Mouse (Mus musculus): Measurements from ENCODE around the gene Vwa2. TPM values are rescaled to one million over a fixed set of nuclear protein-coding genes. Genes with fewer than 3 reads are reported as not detected.

Vwa2 gene
- polyA plus RNA-seq, 1 experiment from 2014 or later = 0.63 TPM

DNA sequence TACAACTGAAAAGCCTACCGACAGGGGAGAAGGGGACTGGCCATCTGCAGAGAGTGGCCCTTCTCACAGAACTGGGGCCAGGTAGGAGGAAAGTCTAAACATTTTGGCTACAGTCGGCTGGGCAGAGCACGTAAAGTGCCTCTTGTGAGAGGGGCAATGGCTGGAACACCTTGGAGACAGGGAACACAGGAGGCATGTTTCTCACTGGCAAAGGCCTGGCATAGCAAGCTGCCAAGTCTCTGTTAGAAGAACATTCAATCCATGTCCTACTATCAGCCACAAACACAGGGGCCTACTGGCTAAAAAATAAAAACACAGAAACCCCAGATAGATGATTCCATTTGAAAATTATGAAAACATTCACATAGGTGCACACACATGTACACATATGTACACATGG, 72.7 kb downstream of the Vwa2 start:
- Histone ChIP-seq H3K9ac (ENCODE audit: low read depth, low read length) (no peak overlapping the region), H3K4me1 (replicated peaks; ENCODE audit: control insufficient read depth, insufficient read depth, low read length) (no peaks in the 10 kb centered on the region), H3K27me3 (ENCODE audit: control insufficient read depth, insufficient read depth, low read length) (no peaks in the 10 kb centered on the region), H3K4me3 (ENCODE audit: low read depth, low read length) (no peak overlapping the region), H3K9me3 (ENCODE audit: control insufficient read depth, low read length) (no peaks in the 10 kb centered on the region), H3K27ac (ENCODE audit: low read depth, low read length) (no peak overlapping the region), H3K36me3 (ENCODE audit: control insufficient read depth, insufficient read depth, low read length) (no peaks in the 10 kb centered on the region), H3K4me2 (replicated peaks; ENCODE audit: low read depth, low read length) (no peak overlapping the region)
- WGBS = 97% methylated on average over 3 of the region's 3 CpGs
- ATAC-seq (ENCODE audit: low FRiP score) (no peak), DNase-seq (ENCODE audit: low spot score) (no peak)

DNA sequence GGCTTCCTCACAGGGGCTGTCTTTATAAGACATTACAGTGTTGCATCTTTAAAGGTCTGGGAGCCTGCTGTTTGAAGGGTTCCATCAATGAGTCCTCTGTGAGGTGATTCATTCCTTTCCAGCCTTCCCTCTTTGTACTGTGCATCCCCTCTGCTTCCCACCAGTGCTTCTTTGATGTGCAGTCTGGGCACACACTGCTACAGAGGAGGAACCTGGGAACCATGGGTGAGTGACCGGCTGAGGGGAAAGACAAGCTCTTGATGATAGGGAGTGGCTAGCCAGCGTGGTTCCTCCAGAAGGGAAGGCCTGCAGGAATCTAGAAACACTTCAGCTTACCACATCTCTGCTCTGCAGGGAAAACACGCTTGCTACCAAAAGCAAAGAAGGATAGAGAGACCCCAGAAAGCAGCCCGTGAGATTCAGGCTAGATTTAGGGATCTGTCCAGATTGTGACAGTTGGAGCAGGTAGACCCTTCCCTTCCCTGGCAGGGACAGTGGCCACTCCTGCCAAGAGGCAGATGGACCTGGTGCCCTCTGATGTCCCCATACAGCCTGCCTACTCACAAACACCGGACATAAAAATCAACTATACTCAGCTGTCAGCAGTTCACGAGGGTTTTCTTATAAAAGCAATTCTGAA, 74.0 kb downstream of the Vwa2 start:
- Histone ChIP-seq H3K36me3 (ENCODE audit: control insufficient read depth, insufficient read depth, low read length) (no peaks in the 10 kb centered on the region), H3K4me2 (replicated peaks; ENCODE audit: low read depth, low read length) (no peak overlapping the region), H3K27ac (ENCODE audit: low read depth, low read length) (no peak overlapping the region), H3K9me3 (ENCODE audit: control insufficient read depth, low read length) (no peaks in the 10 kb centered on the region), H3K4me3 (ENCODE audit: low read depth, low read length) (no peak overlapping the region), H3K4me1 (replicated peaks; ENCODE audit: control insufficient read depth, insufficient read depth, low read length) (no peaks in the 10 kb centered on the region), H3K27me3 (ENCODE audit: control insufficient read depth, insufficient read depth, low read length) (no peaks in the 10 kb centered on the region), H3K9ac (ENCODE audit: low read depth, low read length) (no peak overlapping the region)
- ATAC-seq (ENCODE audit: low FRiP score) (no peak), DNase-seq (ENCODE audit: low spot score) (no peak)
- 73% methylated on average over 6 of the region's 6 CpGs for WGBS

DNA sequence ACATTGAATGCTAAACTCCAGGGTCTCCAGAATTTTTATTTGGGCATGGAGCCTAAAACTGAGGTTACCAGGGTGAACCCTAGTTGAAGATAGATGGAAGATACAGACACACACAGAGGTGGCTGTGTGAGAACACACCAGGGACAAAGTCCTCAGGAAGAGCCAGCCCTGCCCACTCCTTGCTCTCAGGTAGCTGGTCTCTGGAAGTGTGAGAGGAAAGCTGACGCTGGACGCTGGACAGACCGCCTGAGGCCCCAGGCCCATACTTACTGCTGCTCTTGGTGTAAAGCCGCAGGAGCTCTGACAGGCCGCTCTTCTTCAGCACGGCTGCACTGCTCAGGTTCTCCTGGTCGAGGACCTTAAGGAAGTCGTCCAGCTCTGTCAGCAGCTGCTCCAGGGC, 75.8 kb downstream of the Vwa2 start:
- WGBS = 85% methylated on average over 8 of the region's 8 CpGs
- H3K4me2 ChIP-seq (replicated peaks; ENCODE audit: low read depth, low read length) = no peak overlapping the region

DNA sequence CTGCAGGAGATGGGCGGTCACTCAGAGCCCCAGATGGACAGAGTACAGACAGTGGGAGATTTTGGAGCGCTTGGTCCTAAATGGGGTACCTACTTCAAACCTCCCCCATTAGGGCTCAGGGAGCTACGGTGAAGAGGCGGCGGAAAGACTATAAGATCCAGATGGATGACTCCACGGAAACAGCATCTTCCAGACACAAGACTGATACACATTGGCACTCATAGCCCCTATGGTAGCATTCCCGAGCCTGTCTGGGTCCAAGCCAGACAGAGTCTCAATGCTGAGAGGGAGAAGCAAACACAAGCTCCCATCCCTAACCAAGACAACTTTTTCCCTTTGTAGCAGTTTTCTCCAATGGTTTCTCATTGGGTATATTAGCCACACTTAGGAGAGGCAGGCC, 76.8 kb downstream of the Vwa2 start:
- ATAC-seq (ENCODE audit: low FRiP score) (no peak), DNase-seq (ENCODE audit: low spot score) (no peak)
- Histone ChIP-seq H3K4me2 (replicated peaks; ENCODE audit: low read depth, low read length) (no peak overlapping the region), H3K27me3 (ENCODE audit: control insufficient read depth, insufficient read depth, low read length) (no peaks in the 10 kb centered on the region), H3K36me3 (ENCODE audit: control insufficient read depth, insufficient read depth, low read length) (no peaks in the 10 kb centered on the region), H3K4me1 (replicated peaks; ENCODE audit: control insufficient read depth, insufficient read depth, low read length) (no peaks in the 10 kb centered on the region), H3K4me3 (ENCODE audit: low read depth, low read length) (no peak overlapping the region), H3K9ac (ENCODE audit: low read depth, low read length) (no peak overlapping the region), H3K9me3 (ENCODE audit: control insufficient read depth, low read length) (no peaks in the 10 kb centered on the region), H3K27ac (ENCODE audit: low read depth, low read length) (no peak overlapping the region)
- WGBS = 82% methylated on average over 7 of the region's 7 CpGs

More for the DNA sequence above, 75.8 kb downstream of the Vwa2 start:
- ATAC-seq (ENCODE audit: low FRiP score) (no peak), DNase-seq (ENCODE audit: low spot score) (no peak)
- Histone ChIP-seq H3K9me3 (ENCODE audit: control insufficient read depth, low read length) (no peaks in the 10 kb centered on the region), H3K4me1 (replicated peaks; ENCODE audit: control insufficient read depth, insufficient read depth, low read length) (no peaks in the 10 kb centered on the region), H3K9ac (ENCODE audit: low read depth, low read length) (no peak overlapping the region), H3K27ac (ENCODE audit: low read depth, low read length) (no peak overlapping the region), H3K4me3 (ENCODE audit: low read depth, low read length) (no peak overlapping the region), H3K36me3 (ENCODE audit: control insufficient read depth, insufficient read depth, low read length) (no peaks in the 10 kb centered on the region), H3K27me3 (ENCODE audit: control insufficient read depth, insufficient read depth, low read length) (no peaks in the 10 kb centered on the region)

DNA sequence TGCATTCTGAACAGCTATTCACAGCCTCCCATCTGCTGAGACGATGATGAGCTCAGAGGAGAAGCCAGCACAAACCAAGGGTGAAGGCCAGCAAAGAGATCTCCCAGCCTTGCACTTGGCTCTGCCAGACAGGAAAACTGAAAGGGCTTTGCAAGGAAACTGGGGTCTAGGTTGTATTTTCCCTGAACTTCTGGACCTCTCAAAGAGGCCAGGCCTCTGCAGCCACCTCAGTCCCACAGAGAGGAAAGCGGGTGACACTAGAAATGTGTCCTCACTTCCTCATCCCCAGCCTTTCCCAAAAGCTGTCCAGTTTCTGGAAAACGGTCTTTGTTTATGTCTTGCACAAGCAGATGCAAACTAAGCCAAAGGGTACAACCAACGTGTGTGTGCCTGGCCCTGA, 79.8 kb downstream of the Vwa2 start:
- no peak overlapping the region for H3K4me3 ChIP-seq (ENCODE audit: low read depth, low read length)
- H3K9ac ChIP-seq (ENCODE audit: low read depth, low read length) = no peak overlapping the region
- no peak overlapping the region for H3K27ac ChIP-seq (ENCODE audit: low read depth, low read length)
- no peaks in the 10 kb centered on the region for H3K27me3 ChIP-seq (ENCODE audit: control insufficient read depth, insufficient read depth, low read length)
- no peaks in the 10 kb centered on the region for H3K36me3 ChIP-seq (ENCODE audit: control insufficient read depth, insufficient read depth, low read length)
- H3K4me2 ChIP-seq (replicated peaks; ENCODE audit: low read depth, low read length) = no peak overlapping the region
- H3K4me1 ChIP-seq (replicated peaks; ENCODE audit: control insufficient read depth, insufficient read depth, low read length) = no peaks in the 10 kb centered on the region
- ATAC-seq (ENCODE audit: low FRiP score) (no peak), DNase-seq (ENCODE audit: low spot score) (no peak)
- no peaks in the 10 kb centered on the region for H3K9me3 ChIP-seq (ENCODE audit: control insufficient read depth, low read length)
- 84% methylated on average over 4 of the region's 4 CpGs for WGBS

DNA sequence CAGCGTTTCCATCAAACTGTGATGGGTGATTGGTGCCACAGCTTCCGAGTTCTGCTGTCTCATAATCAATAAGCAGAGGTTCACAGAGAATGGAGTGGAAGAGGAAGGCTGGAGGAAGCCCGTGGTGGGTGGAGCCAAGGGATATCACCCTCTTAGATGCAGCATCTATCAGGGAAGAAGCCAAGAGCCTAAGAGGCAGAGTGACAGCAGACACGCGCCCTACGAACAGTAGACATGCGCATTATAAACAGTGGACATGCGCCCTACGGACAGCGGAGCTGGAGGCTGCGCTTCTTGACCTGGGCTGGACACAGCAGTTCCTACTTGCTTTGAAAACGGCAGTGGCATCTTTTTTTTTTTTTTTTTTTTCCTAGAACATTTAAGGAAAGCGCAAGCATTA, 80.8 kb downstream of the Vwa2 start:
- ATAC-seq (ENCODE audit: low FRiP score) (no peak), DNase-seq (ENCODE audit: low spot score) (no peak)
- H3K4me3 ChIP-seq (ENCODE audit: low read depth, low read length) = no peak overlapping the region
- H3K27me3 ChIP-seq (ENCODE audit: control insufficient read depth, insufficient read depth, low read length) = no peaks in the 10 kb centered on the region
- H3K27ac ChIP-seq (ENCODE audit: low read depth, low read length) = no peak overlapping the region
- no peak overlapping the region for H3K4me2 ChIP-seq (replicated peaks; ENCODE audit: low read depth, low read length)
- WGBS = 89% methylated on average over 13 of the region's 13 CpGs
- no peaks in the 10 kb centered on the region for H3K4me1 ChIP-seq (replicated peaks; ENCODE audit: control insufficient read depth, insufficient read depth, low read length)
- no peak overlapping the region for H3K9ac ChIP-seq (ENCODE audit: low read depth, low read length)
- no peaks in the 10 kb centered on the region for H3K36me3 ChIP-seq (ENCODE audit: control insufficient read depth, insufficient read depth, low read length)
- H3K9me3 ChIP-seq (ENCODE audit: control insufficient read depth, low read length) = no peaks in the 10 kb centered on the region

DNA sequence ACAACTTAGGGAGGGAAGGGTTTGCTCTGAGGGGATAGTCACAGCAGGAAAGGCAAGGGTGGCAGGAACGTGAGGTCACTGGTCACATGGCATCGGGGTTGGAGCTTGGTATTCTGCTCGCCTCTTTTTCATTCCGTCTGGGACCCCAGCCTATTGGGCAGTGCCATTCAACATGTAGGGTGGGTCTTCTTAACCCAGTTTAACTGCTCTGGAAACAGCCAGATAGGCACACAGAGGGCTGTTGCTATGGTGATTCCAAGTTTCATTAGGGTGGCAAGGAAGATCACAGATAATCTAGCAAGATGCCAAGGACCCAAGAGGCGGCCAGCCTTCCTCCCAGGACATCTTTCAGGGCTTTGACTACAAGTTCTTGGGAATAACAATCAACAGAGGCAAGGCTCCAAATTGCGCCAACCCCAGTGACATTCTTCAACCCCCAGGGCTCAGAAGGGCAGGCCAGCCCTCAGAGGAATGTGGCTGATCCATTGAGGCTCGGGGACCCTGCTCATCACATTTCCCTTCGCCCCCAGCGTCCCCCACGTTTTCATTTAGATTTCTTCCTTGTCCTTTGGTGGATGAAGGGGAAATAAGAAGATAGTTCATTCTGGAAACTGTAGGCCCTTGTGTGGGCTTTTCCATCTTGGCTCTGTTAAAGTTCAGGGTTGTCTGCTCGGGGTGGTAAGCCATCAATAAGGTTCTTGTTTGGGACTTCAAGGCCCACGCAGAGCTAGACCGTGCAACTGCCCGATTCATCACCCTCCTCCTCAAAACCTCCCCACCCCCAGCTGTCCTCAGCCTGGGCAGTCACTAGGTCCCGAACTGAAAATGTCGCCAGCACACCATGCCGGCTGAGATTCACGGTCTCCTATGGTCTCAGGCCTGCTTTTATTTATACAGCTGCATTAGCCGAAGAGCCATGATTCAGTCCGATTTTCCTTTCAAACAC, 81.8 kb downstream of the Vwa2 start:
- no peak for ATAC-seq (ENCODE audit: low FRiP score)
- DNase-seq (ENCODE audit: low spot score) = no peak
- Histone ChIP-seq H3K4me2 (replicated peaks; ENCODE audit: low read depth, low read length) (no peak overlapping the region), H3K27me3 (ENCODE audit: control insufficient read depth, insufficient read depth, low read length) (no peaks in the 10 kb centered on the region), H3K27ac (ENCODE audit: low read depth, low read length) (no peak overlapping the region), H3K4me3 (ENCODE audit: low read depth, low read length) (no peak overlapping the region), H3K4me1 (replicated peaks; ENCODE audit: control insufficient read depth, insufficient read depth, low read length) (no peaks in the 10 kb centered on the region), H3K9ac (ENCODE audit: low read depth, low read length) (no peak overlapping the region), H3K36me3 (ENCODE audit: control insufficient read depth, insufficient read depth, low read length) (no peaks in the 10 kb centered on the region), H3K9me3 (ENCODE audit: control insufficient read depth, low read length) (no peaks in the 10 kb centered on the region)
- WGBS = 70% methylated on average over 20 of the region's 20 CpGs

DNA sequence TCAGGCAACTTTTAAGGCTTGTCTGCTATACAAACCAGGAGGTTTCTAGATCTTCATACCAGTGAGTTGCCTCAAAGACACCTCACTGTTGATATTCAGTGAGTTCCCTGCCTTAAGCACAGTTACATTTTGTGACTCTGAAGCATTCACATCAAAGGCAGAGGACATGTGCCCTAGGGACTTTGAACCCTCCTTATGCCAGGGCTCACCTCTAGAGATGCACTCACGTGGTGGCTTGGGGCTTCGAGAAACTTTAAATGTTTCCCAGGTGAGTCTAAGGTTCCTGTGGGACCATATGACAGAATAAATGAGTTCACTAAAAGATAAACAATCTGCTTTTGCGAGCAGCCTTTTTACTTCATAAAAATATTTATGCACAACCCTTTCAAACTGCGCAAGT, 84.0 kb downstream of the Vwa2 start:
- H3K9ac ChIP-seq (ENCODE audit: low read depth, low read length) = no peak overlapping the region
- ATAC-seq (ENCODE audit: low FRiP score) = no peak
- no peaks in the 10 kb centered on the region for H3K36me3 ChIP-seq (ENCODE audit: control insufficient read depth, insufficient read depth, low read length)
- H3K4me3 ChIP-seq (ENCODE audit: low read depth, low read length) = no peak overlapping the region
- H3K4me2 ChIP-seq (replicated peaks; ENCODE audit: low read depth, low read length) = no peak overlapping the region
- no peak overlapping the region for H3K27ac ChIP-seq (ENCODE audit: low read depth, low read length)
- no peaks in the 10 kb centered on the region for H3K4me1 ChIP-seq (replicated peaks; ENCODE audit: control insufficient read depth, insufficient read depth, low read length)
- 88% methylated on average over 4 of the region's 4 CpGs for WGBS
- H3K9me3 ChIP-seq (ENCODE audit: control insufficient read depth, low read length) = no peaks in the 10 kb centered on the region
- no peaks in the 10 kb centered on the region for H3K27me3 ChIP-seq (ENCODE audit: control insufficient read depth, insufficient read depth, low read length)
- no peak for DNase-seq (ENCODE audit: low spot score)

DNA sequence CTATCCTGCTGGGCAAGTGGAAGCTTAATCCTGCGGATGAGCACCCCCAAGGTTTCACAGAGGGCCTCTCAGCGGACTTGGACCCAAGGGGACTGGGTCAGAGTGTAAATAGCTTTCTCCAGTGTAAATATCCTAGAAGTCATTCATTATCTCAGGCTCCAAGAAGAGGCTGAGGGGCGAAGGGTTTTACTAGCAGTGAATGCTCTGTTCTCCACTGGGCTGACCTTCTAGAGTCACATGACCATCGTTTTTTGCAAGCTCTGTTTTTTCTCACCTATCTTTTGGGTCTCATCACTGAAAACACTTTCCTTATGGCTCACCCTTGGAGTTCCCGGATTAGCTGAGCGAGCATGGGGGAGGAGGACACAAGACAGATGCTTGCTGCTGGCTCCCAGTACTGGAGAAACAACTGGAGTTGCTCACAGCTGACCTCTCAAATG, 84.6 kb downstream of the Vwa2 start:
- Histone ChIP-seq H3K27me3 (ENCODE audit: control insufficient read depth, insufficient read depth, low read length) (no peaks in the 10 kb centered on the region), H3K9ac (ENCODE audit: low read depth, low read length) (no peak overlapping the region), H3K27ac (ENCODE audit: low read depth, low read length) (no peak overlapping the region), H3K4me1 (replicated peaks; ENCODE audit: control insufficient read depth, insufficient read depth, low read length) (no peaks in the 10 kb centered on the region), H3K4me3 (ENCODE audit: low read depth, low read length) (no peak overlapping the region), H3K36me3 (ENCODE audit: control insufficient read depth, insufficient read depth, low read length) (no peaks in the 10 kb centered on the region), H3K9me3 (ENCODE audit: control insufficient read depth, low read length) (no peaks in the 10 kb centered on the region), H3K4me2 (replicated peaks; ENCODE audit: low read depth, low read length) (no peak overlapping the region)
- 53% methylated on average over 6 of the region's 6 CpGs for WGBS
- no peak for ATAC-seq (ENCODE audit: low FRiP score)
- DNase-seq (ENCODE audit: low spot score) = no peak

Measured in hindbrain, embryonic 11.5 days (tissue).